ENCODE assay signal across 28 mouse cellular contexts in the genomic region with DNA sequence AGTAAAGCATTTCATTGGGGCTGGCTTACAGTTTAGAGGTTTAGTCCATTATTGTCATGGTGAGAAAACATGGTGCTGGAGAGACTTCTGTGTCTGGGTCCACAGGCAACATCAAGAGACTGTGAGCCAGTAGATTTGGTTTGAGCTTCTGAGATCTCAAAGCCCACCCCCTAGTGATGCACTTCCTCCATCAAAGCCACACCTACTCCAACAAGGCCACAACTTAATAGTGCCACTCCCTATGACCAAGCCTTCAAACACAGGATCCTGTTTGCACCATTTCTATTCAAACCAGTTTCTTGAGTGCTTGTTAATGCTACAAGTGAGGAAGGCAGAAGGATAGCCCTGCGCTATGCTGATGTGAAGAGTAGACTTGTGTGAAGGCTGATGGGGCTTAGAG. TPM values are rescaled to one million over a fixed set of nuclear protein-coding genes. Genes with fewer than 3 reads are reported as not detected.
DNase-seq lines count a peak whose midpoint lies in the region; ATAC-seq and TF ChIP-seq lines count a peak whose summit lies in the region.
"Had no signal": no experiment of that assay in that cellular context is flagged by ENCODE, and none has a peak within 500 bp of the region (broad histone marks: within the 10 kb centered on the region; RNA-seq: fewer than 3 reads in every experiment).

No protein-coding gene starts in this region.

- ATAC-seq in megakaryocyte, adult 5-6 weeks (ENCODE audit: poor library complexity, severe bottlenecking) = 0 out of 2 replicates have a peak, but pooled peaks have one; percentile 8
- no peak for ATAC-seq in hindbrain, embryonic 14.5 days (ENCODE audit: low FRiP score)
- ATAC-seq: forebrain, embryonic 13.5 days; forebrain, embryonic 16.5 days; intestine, embryonic 15.5 days had no signal

- H3K27me3 ChIP-seq in heart, adult 2 months (ENCODE audit: control insufficient read depth, insufficient read depth, low read length) = no peaks in the 10 kb centered on the region
- no peaks in the 10 kb centered on the region for H3K27me3 ChIP-seq in hindbrain, embryonic 14.5 days (ENCODE audit: control insufficient read depth, insufficient read depth, low read length)
- H3K27me3 ChIP-seq: embryonic facial prominence, embryonic 13.5 days; forebrain, embryonic 13.5 days; heart, embryonic 13.5 days; hindbrain, embryonic 15.5 days; intestine, embryonic 15.5 days had no signal

- H3K9me3 ChIP-seq in hindbrain, embryonic 14.5 days (ENCODE audit: control insufficient read depth, low read length) = no peaks in the 10 kb centered on the region
- H3K9me3 ChIP-seq: embryonic facial prominence, embryonic 10.5 days; embryonic facial prominence, embryonic 13.5 days; forebrain, embryonic 13.5 days; G1E; heart, embryonic 10.5 days; heart, embryonic 13.5 days; hindbrain, embryonic 15.5 days; intestine, embryonic 15.5 days had no signal

- no peak overlapping the region for H3K4me3 ChIP-seq in heart, adult 2 months
- no peak overlapping the region for H3K4me3 ChIP-seq in hindbrain, embryonic 14.5 days (replicated peaks; ENCODE audit: low read length)
- H3K4me3 ChIP-seq: embryonic facial prominence, embryonic 10.5 days; embryonic facial prominence, embryonic 13.5 days; erythroblast, embryonic 14.5 days; forebrain, embryonic 13.5 days; heart, embryonic 10.5 days; heart, embryonic 13.5 days; hindbrain, embryonic 15.5 days; intestine, embryonic 15.5 days had no signal

- no peak for TF ChIP-seq EP300 in heart, adult 2 months (IDR thresholded peaks at IDR 0.05; ENCODE audit: insufficient read depth, low read depth, low read length)

- H3K27ac ChIP-seq in heart, adult 2 months = no peak overlapping the region
- H3K27ac ChIP-seq in hindbrain, embryonic 14.5 days = no peak overlapping the region
- H3K27ac ChIP-seq: embryonic facial prominence, embryonic 10.5 days; embryonic facial prominence, embryonic 13.5 days; forebrain, embryonic 13.5 days; heart, embryonic 10.5 days; heart, embryonic 13.5 days; hindbrain, embryonic 15.5 days; intestine, embryonic 15.5 days had no signal

- DNase-seq in heart, adult 11 months = peak; percentile 36
- DNase-seq in heart, adult 2 months = no peak
- DNase-seq in R1 (ENCODE audit: low read depth, low spot score) = peak; percentile 54
- no peak for DNase-seq in hindbrain, embryonic 14.5 days (ENCODE audit: low spot score)
- DNase-seq in gastrocnemius, adult 8-10 months (ENCODE audit: low spot score in 2 of 2) = no peak
- no peak for DNase-seq in spleen, postnatal 10 days (ENCODE audit: low spot score in 2 of 2)
- DNase-seq: adrenal gland, adult 2 months; adrenal gland, postnatal 14 days; cerebellum, adult 11 months; cerebellum, adult 2 months; cerebellum, adult 9-11 months; cerebellum, postnatal 25 days; gastrocnemius, postnatal 14 days; heart, adult 18-20 months; heart, postnatal 14 days; heart, postnatal 4 days had no signal

- WGBS in heart, adult 2 months = 100% methylated on average over 1 of the region's 1 CpGs
- WGBS in hindbrain, embryonic 14.5 days = 100% methylated on average over 1 of the region's 1 CpGs

- intact Hi-C loops in heart, adult 2 months (cut with DNase I) = no loop called here

- no peaks in the 10 kb centered on the region for H3K79me2 ChIP-seq in heart, adult 2 months (replicated peaks; ENCODE audit: control insufficient read depth, insufficient read depth, low read length)

- TF ChIP-seq POLR2A in heart, adult 2 months (IDR thresholded peaks at IDR 0.05; ENCODE audit: insufficient read depth, low read depth, low read length) = no peak

- H3K9ac ChIP-seq in heart, adult 2 months (ENCODE audit: low read depth, low read length) = no peak overlapping the region
- H3K9ac ChIP-seq in hindbrain, embryonic 14.5 days = no peak overlapping the region
- H3K9ac ChIP-seq: embryonic facial prominence, embryonic 13.5 days; forebrain, embryonic 13.5 days; heart, embryonic 13.5 days; hindbrain, embryonic 15.5 days; intestine, embryonic 15.5 days had no signal

- TF ChIP-seq CTCF in heart, adult 2 months (IDR thresholded peaks at IDR 0.05) = no peak

- H3K4me1 ChIP-seq in heart, adult 2 months (ENCODE audit: control insufficient read depth, insufficient read depth, low read length) = no peaks in the 10 kb centered on the region
- H3K4me1 ChIP-seq in hindbrain, embryonic 14.5 days (replicated peaks; ENCODE audit: control insufficient read depth, insufficient read depth, low read length) = no peaks in the 10 kb centered on the region
- H3K4me1 ChIP-seq: embryonic facial prominence, embryonic 10.5 days; forebrain, embryonic 13.5 days; heart, embryonic 10.5 days; heart, embryonic 13.5 days; hindbrain, embryonic 15.5 days; intestine, embryonic 15.5 days had no signal

- H3K4me2 ChIP-seq in hindbrain, embryonic 14.5 days (replicated peaks) = no peak overlapping the region
- H3K4me2 ChIP-seq: embryonic facial prominence, embryonic 13.5 days; forebrain, embryonic 13.5 days; heart, embryonic 13.5 days; hindbrain, embryonic 15.5 days; intestine, embryonic 15.5 days had no signal

- no peaks in the 10 kb centered on the region for H3K36me3 ChIP-seq in heart, adult 2 months (ENCODE audit: control insufficient read depth, insufficient read depth, low read length)
- H3K36me3 ChIP-seq in hindbrain, embryonic 14.5 days (replicated peaks; ENCODE audit: control insufficient read depth, insufficient read depth) = 0 out of 2 replicates have a peak, but pooled peaks cover 10% of the 10 kb centered on the region
- H3K36me3 ChIP-seq: intestine, embryonic 15.5 days had no signal

RNA-seq across cellular contexts. Expression of a gene that starts 38.8 kb away (rescaled TPM):
- total RNA-seq in heart, adult 2 months (2021) = under 1 TPM; 0.09 to 0.21 TPM
- polyA plus RNA-seq in heart, adult 2 months (2012; rRNA removed) = 0.09 and 0.14 TPM in 2 replicates
- 0.75 and 1.6 TPM in 2 replicates for total RNA-seq in megakaryocyte, adult 5-6 weeks (2015)
- total RNA-seq in megakaryocyte, adult 5-6 weeks (2017) = 0.07 and 0.24 TPM in 2 replicates
- 0.19 and 0.21 TPM in 2 replicates for polyA plus RNA-seq in hindbrain, embryonic 14.5 days (2014; fragmentation: Nextera tagmentation; extraction: Ambion mirVana)
- total RNA-seq in gastrocnemius, adult 8-10 months (2022) = under 1 TPM; 0.51 to 0.80 (median 0.68) TPM
- total RNA-seq: common myeloid progenitor, adult 5-6 weeks; gastrocnemius, postnatal 14 days; heart, postnatal 14 days had no signal
- polyA plus RNA-seq: erythroblast, embryonic 14.5 days had no signal

Comparison
In these comparisons a context has a peak if more than half of its experiments do, and no peak if none do; other contexts are left out.
1. DNase-seq: peak in heart, adult 11 months (single experiment) and R1 (single experiment); none in heart, adult 2 months (0 of 2), hindbrain, embryonic 14.5 days (single experiment), gastrocnemius, adult 8-10 months (0 of 2) and spleen, postnatal 10 days (0 of 2).